Mouse (Mus musculus) inflammation-experienced regulatory T-cells, adult 6 months (primary cell): ENCODE measurements around the gene Ampd3. TPM values are rescaled to one million over a fixed set of nuclear protein-coding genes. Genes with fewer than 3 reads are reported as not detected.

Experiments used
- ATAC-seq: one replicate; pipeline ENCODE4 v1.8.0; 2017
- polyA plus RNA-seq, 3 experiments: library from polyadenylated mRNA; unstranded; fragments of 100-300 nt; shearing (Covaris generic); gene quantifications; one replicate each; pipeline ENCODE4 v1.2.1; 2017

Ampd3 gene
- polyA plus RNA-seq, 3 experiments from 2014 or later: 1.5 to 6.0 (median 5.0) TPM

DNA sequence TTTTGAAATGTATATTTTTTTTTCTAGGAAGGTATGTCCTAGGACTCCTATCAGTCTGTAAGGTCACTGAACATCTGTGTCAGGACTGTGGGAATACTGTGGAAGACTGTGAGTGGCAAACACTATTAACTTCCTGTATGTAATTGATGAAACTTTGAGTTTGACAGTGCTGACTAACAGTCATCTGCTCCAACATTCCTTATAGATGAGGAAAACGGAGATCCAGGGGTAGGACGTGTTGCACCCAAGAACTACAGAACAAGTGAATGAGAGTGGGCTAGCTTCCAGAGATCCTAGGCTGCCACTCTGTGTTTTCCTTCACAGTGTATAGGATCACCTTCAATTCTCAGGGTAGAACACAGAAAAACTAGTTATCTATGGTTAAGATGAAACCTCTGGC lies 79.3 kb downstream of the Ampd3 start:
- ATAC-seq: no peak

DNA sequence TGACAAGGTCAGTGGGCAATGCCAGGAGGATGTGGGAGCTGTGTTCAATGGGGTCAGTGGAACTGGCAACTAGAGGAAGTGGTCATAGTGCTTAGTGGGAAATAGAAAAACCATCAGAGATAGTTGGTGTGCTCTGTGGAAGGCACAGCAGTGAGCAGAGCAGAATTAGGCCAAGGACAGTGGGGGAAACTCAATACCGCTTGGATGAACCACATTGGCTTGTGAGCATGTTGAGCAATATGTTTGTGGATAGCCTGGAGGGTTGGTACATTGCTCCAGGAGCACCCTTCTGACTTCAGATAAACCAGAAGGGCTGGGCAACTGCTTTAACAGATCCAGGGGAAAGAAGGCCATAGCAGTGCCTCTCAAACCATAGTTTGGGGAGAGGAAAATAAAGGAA lies 80.4 kb downstream of the Ampd3 start:
- no peak for ATAC-seq

DNA sequence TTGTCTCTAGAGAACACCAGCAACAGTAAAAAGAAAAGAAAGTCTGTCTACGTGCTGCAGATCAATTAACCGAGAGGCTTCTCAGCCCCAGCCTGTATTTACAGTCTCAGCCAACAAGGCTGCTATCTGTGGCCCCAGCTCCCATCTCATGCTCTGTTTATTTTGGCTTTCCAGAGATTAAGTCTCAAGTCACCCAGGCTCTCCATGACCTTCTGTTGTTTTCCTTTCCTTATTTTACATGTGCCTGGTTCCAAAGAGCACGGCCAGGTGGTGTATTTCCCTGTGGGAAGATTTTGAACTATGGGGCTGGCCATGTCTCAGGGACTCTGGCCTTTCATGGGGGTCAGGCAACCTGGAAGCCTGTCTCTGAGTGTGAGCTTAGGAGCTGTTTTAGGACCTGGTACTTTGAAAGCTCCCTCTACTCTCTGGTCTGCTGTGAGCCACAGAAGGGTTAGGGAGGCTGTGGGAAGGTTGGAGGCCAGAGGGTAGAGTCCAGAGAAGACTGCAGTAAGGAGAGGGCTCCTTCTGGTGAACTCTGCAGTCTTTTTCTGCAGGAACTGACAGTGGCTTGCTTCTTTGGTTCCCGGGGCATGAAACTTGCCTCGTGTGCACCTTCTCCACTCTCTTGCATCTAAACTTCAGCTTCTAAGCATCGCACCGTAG lies 83.7 kb downstream of the Ampd3 start:
- ATAC-seq: no peak

DNA sequence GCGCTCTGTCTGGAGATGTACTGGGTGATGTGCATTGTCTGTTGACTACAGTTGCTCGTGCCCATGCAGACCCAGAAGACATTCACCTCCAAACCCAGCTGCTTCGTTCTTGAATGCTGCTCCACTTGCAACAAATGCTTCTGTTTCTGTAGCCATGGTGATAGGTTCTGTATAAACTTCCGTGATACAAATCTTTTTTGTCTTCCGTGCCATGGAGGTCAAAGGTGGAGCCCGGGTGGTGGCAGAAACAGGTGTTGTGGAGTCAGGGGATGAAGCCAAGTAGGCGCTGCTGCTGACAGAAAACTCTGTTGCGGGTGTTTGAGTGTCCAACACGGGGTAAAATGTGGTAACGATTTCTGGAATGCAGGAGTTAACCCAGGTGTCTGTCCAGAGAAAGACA lies 85.6 kb downstream of the Ampd3 start:
- no peak for ATAC-seq

DNA sequence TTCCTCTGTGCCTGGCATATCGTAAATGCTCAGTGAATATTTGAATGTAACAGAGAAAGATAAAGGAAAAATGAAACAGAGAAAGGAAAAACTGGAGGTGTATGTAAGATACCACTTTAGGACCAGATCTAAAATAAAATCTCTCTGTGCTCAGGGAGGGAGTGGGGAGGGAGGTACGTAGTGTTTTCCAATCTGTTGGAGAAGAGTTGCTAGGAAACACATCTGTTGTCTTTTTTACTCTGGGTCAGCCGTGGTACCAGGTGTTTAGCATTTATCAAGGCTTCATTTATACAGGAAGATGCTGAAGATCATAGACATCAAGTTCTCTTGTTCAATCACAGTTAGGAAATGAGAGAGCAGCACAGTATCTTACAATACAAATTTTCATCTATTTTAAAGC lies 86.5 kb downstream of the Ampd3 start:
- no peak for ATAC-seq

DNA sequence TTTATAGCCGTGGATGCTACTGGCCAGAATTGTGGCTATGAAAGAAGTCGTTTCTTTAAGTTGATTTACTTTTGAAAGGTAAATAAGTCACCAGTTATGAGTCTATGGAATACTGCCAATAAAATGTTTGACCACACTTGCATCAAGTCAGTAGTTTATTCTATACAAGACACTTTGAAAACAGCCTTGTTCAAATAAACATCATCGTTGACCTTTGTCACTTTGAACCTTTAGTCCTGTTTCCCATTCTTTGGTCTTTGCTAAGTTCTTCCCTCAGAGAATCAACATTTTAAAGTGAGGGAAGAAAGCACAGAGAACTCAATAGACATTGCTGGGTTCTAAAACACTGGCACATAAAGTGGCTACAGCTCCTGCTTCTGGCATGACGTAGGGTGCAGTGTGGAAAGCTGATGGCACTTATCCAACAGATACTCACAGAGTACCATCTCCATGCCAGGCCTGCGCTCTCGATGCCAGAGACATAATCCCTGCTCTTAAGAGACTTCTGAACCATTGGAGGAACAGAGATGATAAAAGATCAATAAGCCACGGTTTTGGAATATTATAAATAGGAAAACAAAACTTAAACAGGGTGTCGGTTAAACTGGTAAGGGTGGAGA lies 87.0 kb downstream of the Ampd3 start:
- ATAC-seq: no peak

DNA sequence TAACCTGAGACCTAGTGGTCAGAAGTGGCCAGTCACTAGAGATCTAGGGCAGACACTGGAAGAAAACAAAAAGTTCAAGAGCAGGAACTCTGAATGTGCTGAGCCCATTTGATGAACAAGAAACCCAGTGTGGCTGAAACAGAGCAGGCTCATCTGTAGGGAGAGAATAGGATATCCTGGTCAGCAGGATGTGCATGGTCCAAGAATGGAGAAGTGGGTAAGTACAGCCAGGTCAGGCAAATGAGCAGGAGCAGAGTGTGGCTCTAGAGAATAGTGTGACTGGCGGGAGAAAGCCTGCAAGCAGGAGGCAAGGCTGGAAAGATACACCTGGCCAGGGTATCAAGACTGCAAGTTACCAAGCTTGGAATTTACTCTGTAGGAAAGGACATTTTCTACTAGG lies 87.6 kb downstream of the Ampd3 start:
- no peak for ATAC-seq

DNA sequence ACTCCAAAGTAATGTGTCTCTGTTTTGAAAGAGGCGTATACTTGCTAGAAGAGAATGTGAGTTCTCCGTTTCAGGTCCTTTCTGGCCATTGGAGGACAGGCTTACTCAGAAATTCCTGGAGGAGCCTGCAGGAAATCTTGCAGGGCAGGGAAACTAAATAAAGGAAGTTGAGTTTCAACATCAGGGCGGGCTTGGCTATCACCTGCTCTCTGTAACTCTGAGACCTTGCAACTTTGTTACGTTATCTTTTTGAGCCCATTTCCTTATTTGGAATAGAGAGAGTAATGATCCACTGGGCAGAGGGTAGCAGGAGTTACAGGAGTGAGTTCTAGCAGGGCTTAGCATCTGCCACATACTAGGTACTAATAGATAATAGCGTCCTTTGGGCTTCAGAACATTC lies 92.1 kb downstream of the Ampd3 start:
- ATAC-seq: no peak

Other genes with a start within 250 kb of the Ampd3 start
- 1 to 10 TPM in 2 of 3 experiments, under 1 TPM in 1; 0.40 to 2.9 (median 2.1) TPM for gene Sbf2, start 153.3 kb upstream of the Ampd3 start, polyA plus RNA-seq
- not detected for gene Adm, start 140.5 kb upstream of the Ampd3 start, polyA plus RNA-seq
- 10 to 100 TPM; 13.0 to 20.0 (median 13.1) TPM for gene Rnf141, start 76.3 kb downstream of the Ampd3 start, polyA plus RNA-seq
- gene Lyve1, start 95.0 kb downstream of the Ampd3 start, polyA plus RNA-seq: not detected
- gene Mrvi1, start 214.3 kb downstream of the Ampd3 start, polyA plus RNA-seq: under 1 TPM in 2 of 3 experiments, not detected in 1; 0.46 to 0.87 TPM